Mouse (Mus musculus): Measurements from ENCODE around the gene Elovl5.

Gene Elovl5

DNA sequence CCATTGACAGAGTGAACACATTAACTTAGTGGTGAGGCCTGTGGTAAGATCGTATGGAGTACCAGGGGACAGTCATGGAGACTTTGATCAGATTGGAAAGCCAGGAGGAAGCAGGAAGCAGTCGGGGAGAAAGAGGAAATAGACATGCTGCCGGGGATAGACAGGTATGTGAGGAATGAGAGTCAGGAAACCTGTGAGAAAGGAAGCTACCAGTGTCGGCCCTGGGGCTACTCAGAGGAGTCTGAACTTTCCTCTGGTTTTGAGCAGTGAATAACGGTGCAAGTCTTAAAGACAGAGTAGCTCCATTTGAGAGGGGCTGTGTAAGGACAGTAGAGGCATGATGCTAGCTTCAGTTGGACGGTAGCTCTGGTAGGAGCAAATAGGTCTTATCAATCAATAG is 10.3 kb downstream of the Elovl5 start:
- no peak for DNase-seq (ENCODE audit: extremely low spot score, low read depth, low spot score)

- no peak for DNase-seq (ENCODE audit: extremely low spot score, low read depth, low spot score)
Observed at GRCm38 (mm10) chr9:77928769-77929168, 11.6 kb downstream of the Elovl5 start.

DNA sequence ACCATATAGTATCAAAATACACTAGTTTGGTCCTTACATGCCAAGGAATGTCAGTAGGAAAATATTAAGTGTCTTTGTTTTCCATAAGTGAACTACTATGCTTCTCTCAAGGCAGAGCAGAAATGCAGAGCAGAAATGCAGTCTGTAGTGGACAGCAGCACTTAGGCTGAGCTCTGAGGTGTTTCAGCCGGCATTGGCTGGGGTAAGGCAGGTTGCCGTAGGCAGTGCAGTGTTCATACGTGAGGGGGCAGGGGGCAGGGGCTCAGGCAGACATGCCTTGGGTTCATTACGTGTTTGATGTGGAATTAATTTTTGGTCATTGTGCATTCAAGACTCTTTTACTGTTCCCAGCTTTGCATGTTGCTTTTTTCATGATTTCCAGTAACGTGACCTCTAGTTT is 12.1 kb downstream of the Elovl5 start:
- no peak for DNase-seq (ENCODE audit: extremely low spot score, low read depth, low spot score)

GRCm38 (mm10) chr9:77930036-77930859 is 13.1 kb downstream of the Elovl5 start:
- no peak for DNase-seq (ENCODE audit: extremely low spot score, low read depth, low spot score)

GRCm38 (mm10) chr9:77930860-77931184 is 13.7 kb downstream of the Elovl5 start:
- DNase-seq (ENCODE audit: extremely low spot score, low read depth, low spot score): no peak

DNA sequence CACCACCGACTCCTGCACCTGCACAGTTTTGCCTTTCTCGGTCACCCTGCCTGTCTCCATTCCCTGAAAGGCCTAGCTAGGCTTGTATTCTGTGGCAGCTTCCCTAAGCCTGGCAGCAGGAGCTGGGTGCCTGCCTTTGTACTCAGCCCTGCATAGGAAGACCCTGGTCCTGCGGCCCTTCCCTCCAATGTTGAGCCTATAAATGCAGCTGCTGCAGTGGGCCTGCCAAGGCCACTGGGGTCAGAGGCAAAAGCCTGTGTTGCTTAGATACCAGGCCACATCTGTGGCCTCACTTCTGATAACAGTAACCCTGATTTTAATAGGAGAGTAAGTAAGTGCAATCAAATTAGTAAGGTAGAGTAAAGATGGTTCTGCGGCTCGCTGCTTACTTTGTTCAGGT is 14.6 kb downstream of the Elovl5 start:
- DNase-seq (ENCODE audit: extremely low spot score, low read depth, low spot score): no peak

DNA sequence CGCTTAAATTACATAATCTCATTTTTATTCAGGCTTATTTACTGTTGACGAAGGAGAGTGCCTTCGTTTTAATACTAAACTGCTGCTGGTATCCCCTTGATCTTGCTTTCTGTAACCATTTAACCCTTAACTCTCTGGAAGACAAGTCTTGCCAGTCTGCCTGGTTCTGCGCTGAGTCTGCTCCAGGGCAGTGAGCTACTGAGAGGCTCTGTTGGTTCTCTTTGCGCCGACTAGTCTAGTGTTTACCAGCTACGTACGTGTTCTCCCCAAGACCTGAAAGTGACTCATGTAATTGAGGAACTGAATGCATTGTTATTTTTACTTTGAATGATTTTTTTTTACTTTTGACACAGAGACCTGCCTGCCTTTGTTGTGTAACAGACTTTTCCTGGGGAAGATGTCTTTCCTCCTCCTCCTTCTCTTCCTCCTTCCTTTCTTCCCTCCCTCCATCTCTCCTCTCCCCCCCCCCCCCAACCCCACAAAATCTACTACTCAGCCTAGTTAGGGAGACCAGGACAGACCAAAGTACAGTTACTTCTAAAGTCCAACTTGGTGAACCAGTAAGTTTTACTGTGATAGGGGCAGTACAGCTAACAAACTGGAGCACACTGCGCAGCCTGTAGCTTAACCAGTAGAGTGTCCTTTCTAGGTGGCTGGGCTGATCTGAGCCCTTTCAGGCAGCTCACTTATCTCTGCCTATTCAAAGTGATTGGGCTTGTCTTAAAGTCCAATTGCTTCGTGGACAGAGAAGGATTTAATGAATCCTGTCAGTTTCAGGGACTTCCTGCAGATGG is 18.9 kb downstream of the Elovl5 start:
- no peak for DNase-seq (ENCODE audit: extremely low spot score, low read depth, low spot score)

- DNase-seq (ENCODE audit: extremely low spot score, low read depth, low spot score): no peak
Observed at GRCm38 (mm10) chr9:77937875-77938274, 20.7 kb downstream of the Elovl5 start.

DNA sequence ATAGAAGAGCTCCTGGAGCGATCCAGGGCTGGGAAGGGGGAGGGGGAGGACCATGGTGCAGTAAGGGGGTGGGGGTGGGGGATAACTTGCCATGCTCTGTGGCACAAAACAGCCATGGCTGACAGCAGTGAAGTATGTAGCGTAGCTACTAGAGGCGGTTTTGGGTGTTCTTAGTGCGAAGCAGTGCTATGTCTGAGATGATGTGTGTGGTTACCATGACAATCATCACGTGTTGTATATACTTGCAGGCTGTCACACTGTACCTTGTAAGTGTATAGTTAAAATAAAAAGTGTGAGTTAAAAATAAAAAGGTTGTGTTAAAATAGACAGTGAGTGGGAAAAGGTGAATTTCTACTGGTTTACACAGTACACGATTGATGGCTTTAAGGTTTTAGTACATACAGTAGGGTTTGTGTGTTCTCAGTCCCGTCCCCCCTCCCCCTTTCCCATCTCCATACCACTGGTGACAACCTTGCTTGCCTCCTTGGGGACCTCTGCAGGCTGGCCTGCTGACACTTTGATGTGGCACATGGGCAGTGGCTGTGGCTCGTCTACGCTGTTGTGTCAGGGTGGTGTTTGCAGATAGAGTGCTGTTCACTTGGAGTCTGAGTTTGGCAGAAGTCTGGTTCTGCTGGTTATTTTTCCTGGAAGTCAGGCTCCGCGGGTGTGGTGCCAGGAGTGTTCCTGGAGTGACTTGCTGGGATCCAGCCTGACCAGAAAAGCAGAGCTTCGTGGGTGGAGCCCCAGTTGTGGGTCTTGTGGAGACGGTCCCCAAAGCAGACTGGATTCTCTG is 21.8 kb downstream of the Elovl5 start:
- no peak for DNase-seq (ENCODE audit: extremely low spot score, low read depth, low spot score)

DNA sequence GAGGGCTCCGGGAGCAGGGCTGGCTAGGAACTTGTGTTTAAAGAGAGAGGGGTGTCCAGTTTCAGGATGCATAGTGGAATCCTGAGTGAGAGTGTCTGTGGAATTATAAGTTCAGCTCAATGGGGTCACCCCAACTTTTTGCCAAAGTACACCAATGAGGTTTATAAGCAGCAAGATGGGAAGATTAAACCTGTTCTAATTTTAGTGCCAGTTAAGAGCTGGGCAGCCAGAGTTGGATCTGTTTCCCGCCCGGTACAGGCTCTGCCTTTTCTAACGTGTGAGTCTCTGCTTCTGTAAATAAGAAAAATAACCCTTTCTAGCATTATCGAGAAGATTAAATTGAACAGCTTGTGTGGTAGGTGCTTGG is 22.4 kb downstream of the Elovl5 start:
- DNase-seq (ENCODE audit: extremely low spot score, low read depth, low spot score): no peak

GRCm38 (mm10) chr9:77941058-77941457 is 23.9 kb downstream of the Elovl5 start:
- DNase-seq (ENCODE audit: extremely low spot score, low read depth, low spot score): no peak

- no peak for DNase-seq (ENCODE audit: extremely low spot score, low read depth, low spot score)
Observed at GRCm38 (mm10) chr9:77941836-77942235, 24.7 kb downstream of the Elovl5 start.

DNA sequence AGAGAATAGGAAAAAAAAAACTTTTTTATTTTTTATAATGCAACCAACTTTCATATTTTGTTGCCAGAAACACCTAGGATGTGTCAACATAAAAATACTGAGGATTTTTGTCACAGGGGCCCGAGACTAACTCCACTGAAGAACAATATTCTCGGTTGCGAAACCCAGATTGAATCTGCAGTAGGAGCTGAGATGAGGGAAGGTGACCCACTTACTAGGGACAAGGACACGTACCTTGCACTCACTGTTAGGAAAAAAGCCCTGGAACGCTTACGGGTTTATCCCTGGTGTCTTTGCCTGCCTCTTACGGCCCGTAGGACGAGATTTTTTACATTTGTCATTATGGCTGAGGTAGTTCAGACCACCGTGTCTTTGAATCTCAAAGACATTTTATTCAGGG is 25.2 kb downstream of the Elovl5 start:
- DNase-seq (ENCODE audit: extremely low spot score, low read depth, low spot score): no peak

GRCm38 (mm10) chr9:77943316-77943715 is 26.2 kb downstream of the Elovl5 start:
- DNase-seq (ENCODE audit: extremely low spot score, low read depth, low spot score): no peak

DNA sequence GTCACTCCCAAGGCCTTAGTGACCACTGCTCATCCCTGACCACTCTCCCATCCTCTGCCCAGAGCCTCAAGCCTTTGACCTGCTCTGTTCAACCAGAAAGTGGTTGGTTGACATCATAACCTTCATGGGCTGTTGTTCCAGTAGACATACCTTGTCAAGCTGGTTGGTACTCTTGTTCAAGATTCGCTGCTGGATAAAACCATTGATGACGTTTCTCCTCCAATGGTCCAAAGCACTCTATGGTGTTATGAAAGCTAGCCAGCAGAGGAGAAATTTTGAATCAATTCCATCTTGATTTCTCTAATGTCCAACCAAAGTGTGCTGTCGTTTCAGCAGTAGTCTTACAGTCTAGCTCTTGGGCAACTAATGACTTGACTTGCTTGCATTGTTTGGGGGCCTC is 27.0 kb downstream of the Elovl5 start:
- DNase-seq (ENCODE audit: extremely low spot score, low read depth, low spot score): no peak

DNA sequence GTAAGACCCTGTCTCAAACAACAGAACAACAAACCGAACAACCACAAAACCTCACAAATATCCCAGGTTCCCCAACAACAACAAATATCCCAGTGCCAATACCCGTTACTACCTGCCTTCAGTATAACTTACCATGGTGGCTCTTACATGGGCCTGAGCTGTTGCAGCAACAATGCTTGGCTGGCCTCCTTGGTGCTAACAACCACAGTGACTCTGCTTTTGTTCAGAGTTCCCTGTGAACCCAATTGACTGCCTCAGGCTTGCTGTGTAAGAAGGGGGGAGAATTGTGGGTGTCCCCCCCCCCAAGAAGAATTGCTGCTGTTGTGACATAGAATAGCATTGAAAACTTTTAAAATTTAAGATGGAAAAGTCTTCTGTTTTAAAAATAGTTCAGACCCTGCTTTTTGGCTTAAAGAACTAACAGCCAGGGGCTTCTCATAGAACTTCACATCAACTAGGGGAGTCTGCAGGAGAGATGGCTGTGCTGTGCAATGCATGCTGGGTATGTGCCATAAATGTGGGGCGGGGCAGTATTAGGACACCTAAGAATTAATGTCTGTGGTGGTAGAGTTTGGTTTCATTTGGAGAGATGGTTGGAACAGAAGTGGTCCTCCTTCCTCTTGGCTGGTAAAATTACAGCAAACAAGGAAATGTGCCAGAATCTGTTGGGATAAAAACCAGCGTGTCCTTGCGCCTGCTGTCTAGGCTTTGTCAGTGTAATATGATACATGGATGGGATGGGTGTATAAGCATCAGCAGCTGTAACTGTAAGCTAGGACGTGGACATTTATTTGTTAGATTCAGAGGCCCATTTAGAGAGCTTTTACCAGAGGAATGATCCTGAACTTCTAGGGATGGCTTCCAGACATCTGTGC is 28.9 kb downstream of the Elovl5 start:
- DNase-seq (ENCODE audit: extremely low spot score, low read depth, low spot score): no peak

DNA sequence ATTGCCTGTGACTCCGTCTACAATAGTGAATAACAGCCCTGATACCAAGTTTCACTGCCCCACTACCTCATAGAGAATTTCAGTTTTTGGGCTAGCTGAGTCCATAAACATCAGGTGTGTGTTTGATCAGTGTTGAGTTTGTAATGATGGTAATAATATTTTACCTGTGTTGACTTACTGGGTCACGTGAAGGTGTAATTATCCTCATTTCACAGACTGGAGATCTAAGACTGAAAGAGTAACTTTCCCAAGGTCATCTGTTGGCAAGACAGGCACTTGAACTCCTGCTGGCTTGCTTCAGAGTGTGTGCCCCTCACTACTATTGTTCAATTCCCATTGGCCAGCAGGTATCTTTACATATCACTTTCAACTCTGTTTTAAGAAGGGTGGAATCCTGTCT is 31.1 kb downstream of the Elovl5 start:
- DNase-seq (ENCODE audit: extremely low spot score, low read depth, low spot score): no peak

- DNase-seq (ENCODE audit: extremely low spot score, low read depth, low spot score): no peak
Observed at GRCm38 (mm10) chr9:77949753-77950268, 32.6 kb downstream of the Elovl5 start.

GRCm38 (mm10) chr9:77950841-77951475 is 33.8 kb downstream of the Elovl5 start:
- no peak for DNase-seq (ENCODE audit: extremely low spot score, low read depth, low spot score)

GRCm38 (mm10) chr9:77951971-77952370 is 34.8 kb downstream of the Elovl5 start:
- no peak for DNase-seq (ENCODE audit: extremely low spot score, low read depth, low spot score)
